Mouse (Mus musculus): ENCODE data around the gene Pias4. TPM values are rescaled to one million over a fixed set of nuclear protein-coding genes. Genes with fewer than 3 reads are reported as not detected.

The Pias4 gene
- polyA plus RNA-seq, 1 experiment: 36.8 TPM

GRCm38 (mm10) chr10:81168087-81168431 is 336 bp upstream of the Pias4 start:
- TF ChIP-seq CTCF (IDR thresholded peaks at IDR 0.05; ENCODE audit: low read depth, low read length): no peak
- no peak for TF ChIP-seq POLR2A (IDR thresholded peaks at IDR 0.05; ENCODE audit: insufficient read depth, low read length)
- TF ChIP-seq EP300 (IDR thresholded peaks at IDR 0.05; ENCODE audit: insufficient read depth, low read depth, low read length): no peak
- H3K27me3 ChIP-seq (ENCODE audit: control insufficient read depth, insufficient read depth, low read length, poor library complexity, severe bottlenecking): no peaks in the 10 kb centered on the region
- H3K36me3 ChIP-seq (ENCODE audit: control insufficient read depth, insufficient read depth, low read length, poor library complexity, severe bottlenecking): peaks cover 7% of the 10 kb centered on the region; the same call in 1 of the 2 replicates
- H3K9me3 ChIP-seq (replicated peaks; ENCODE audit: control insufficient read depth, insufficient read depth, low read length, poor library complexity, severe bottlenecking): no peaks in the 10 kb centered on the region
- peak overlapping the region; percentile 89 for H3K27ac ChIP-seq (ENCODE audit: insufficient read depth, low read length)
- peak overlapping the region; percentile 79 for H3K9ac ChIP-seq (ENCODE audit: low read depth, poor library complexity, severe bottlenecking)
- H3K4me1 ChIP-seq (ENCODE audit: control insufficient read depth, insufficient read depth, low read length): no peaks in the 10 kb centered on the region
- peak overlapping the region; percentile 82 for H3K4me3 ChIP-seq (ENCODE audit: low read depth, low read length)

- Histone ChIP-seq H3K9me3 (replicated peaks; ENCODE audit: control insufficient read depth, insufficient read depth, low read length, poor library complexity, severe bottlenecking) (no peaks in the 10 kb centered on the region), H3K36me3 (ENCODE audit: control insufficient read depth, insufficient read depth, low read length, poor library complexity, severe bottlenecking) (peaks cover 7% of the 10 kb centered on the region; the same call in 1 of the 2 replicates), H3K27ac (ENCODE audit: insufficient read depth, low read length) (no peak overlapping the region), H3K4me3 (ENCODE audit: low read depth, low read length) (no peak overlapping the region), H3K9ac (ENCODE audit: low read depth, poor library complexity, severe bottlenecking) (no peak overlapping the region), H3K4me1 (ENCODE audit: control insufficient read depth, insufficient read depth, low read length) (no peaks in the 10 kb centered on the region), H3K27me3 (ENCODE audit: control insufficient read depth, insufficient read depth, low read length, poor library complexity, severe bottlenecking) (no peaks in the 10 kb centered on the region)
- no peak for TF ChIP-seq POLR2A (IDR thresholded peaks at IDR 0.05; ENCODE audit: insufficient read depth, low read length)
- TF ChIP-seq CTCF (IDR thresholded peaks at IDR 0.05; ENCODE audit: low read depth, low read length): no peak
- no peak for TF ChIP-seq EP300 (IDR thresholded peaks at IDR 0.05; ENCODE audit: insufficient read depth, low read depth, low read length)
These were observed 2.6 kb downstream of the Pias4 start for GRCm38 (mm10) chr10:81165118-81165517.

GRCm38 (mm10) chr10:81162318-81162652 is 5.4 kb downstream of the Pias4 start:
- no peak for TF ChIP-seq EP300 (IDR thresholded peaks at IDR 0.05; ENCODE audit: insufficient read depth, low read depth, low read length)
- TF ChIP-seq CTCF (IDR thresholded peaks at IDR 0.05; ENCODE audit: low read depth, low read length): no peak
- TF ChIP-seq POLR2A (IDR thresholded peaks at IDR 0.05; ENCODE audit: insufficient read depth, low read length): no peak
- no peaks in the 10 kb centered on the region for H3K4me1 ChIP-seq (ENCODE audit: control insufficient read depth, insufficient read depth, low read length)
- H3K27me3 ChIP-seq (ENCODE audit: control insufficient read depth, insufficient read depth, low read length, poor library complexity, severe bottlenecking): no peaks in the 10 kb centered on the region
- peaks cover 16% of the 10 kb centered on the region for H3K36me3 ChIP-seq (ENCODE audit: control insufficient read depth, insufficient read depth, low read length, poor library complexity, severe bottlenecking)
- no peak overlapping the region for H3K27ac ChIP-seq (ENCODE audit: insufficient read depth, low read length)
- H3K9me3 ChIP-seq (replicated peaks; ENCODE audit: control insufficient read depth, insufficient read depth, low read length, poor library complexity, severe bottlenecking): no peaks in the 10 kb centered on the region
- no peak overlapping the region for H3K4me3 ChIP-seq (ENCODE audit: low read depth, low read length)
- H3K9ac ChIP-seq (ENCODE audit: low read depth, poor library complexity, severe bottlenecking): no peak overlapping the region

DNA sequence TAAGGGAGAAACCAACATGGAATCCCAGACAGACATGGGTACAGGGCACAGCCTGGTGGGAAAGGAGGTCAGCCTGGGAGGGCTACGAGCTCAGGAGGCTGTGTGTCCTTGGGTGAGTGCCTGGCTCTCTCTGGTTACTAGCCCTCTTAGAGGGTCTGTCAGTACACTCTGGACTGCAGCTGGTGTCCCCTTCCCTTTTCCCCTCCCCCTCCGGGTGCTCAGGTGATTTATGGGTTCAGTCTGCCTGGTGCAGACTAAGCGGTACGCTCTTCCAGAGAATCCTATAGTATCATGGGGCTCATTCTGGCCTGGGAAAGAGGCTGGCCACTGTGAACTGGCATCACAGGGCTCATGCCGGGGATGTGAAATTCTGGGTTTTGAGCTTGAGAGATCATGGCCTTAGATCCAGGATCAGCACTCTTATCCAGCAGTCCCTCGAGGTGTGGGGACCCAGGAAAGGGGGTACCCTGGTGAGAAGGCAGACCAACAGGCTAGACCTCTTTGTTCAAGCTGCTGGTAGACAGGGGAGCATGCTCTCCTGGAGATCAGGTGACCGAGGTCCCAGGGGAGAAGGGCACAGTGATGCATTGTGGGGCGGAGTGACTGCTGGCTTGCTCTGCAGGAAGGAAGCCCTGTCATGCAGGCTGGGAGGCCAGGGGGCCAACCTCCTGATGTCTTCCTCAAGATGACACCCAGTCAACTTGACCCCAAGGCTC is 6.0 kb downstream of the Pias4 start:
- Histone ChIP-seq H3K4me3 (ENCODE audit: low read depth, low read length) (no peak overlapping the region), H3K4me1 (ENCODE audit: control insufficient read depth, insufficient read depth, low read length) (no peaks in the 10 kb centered on the region), H3K9ac (ENCODE audit: low read depth, poor library complexity, severe bottlenecking) (no peak overlapping the region), H3K9me3 (replicated peaks; ENCODE audit: control insufficient read depth, insufficient read depth, low read length, poor library complexity, severe bottlenecking) (no peaks in the 10 kb centered on the region), H3K36me3 (ENCODE audit: control insufficient read depth, insufficient read depth, low read length, poor library complexity, severe bottlenecking) (peaks cover 18% of the 10 kb centered on the region), H3K27me3 (ENCODE audit: control insufficient read depth, insufficient read depth, low read length, poor library complexity, severe bottlenecking) (no peaks in the 10 kb centered on the region), H3K27ac (ENCODE audit: insufficient read depth, low read length) (no peak overlapping the region)
- TF ChIP-seq EP300 (IDR thresholded peaks at IDR 0.05; ENCODE audit: insufficient read depth, low read depth, low read length) (no peak), CTCF (IDR thresholded peaks at IDR 0.05; ENCODE audit: low read depth, low read length) (no peak), POLR2A (IDR thresholded peaks at IDR 0.05; ENCODE audit: insufficient read depth, low read length) (no peak)

GRCm38 (mm10) chr10:81154736-81155135 is 13.0 kb downstream of the Pias4 start:
- no peaks in the 10 kb centered on the region for H3K27me3 ChIP-seq (ENCODE audit: control insufficient read depth, insufficient read depth, low read length, poor library complexity, severe bottlenecking)
- no peaks in the 10 kb centered on the region for H3K4me1 ChIP-seq (ENCODE audit: control insufficient read depth, insufficient read depth, low read length)
- H3K9me3 ChIP-seq (replicated peaks; ENCODE audit: control insufficient read depth, insufficient read depth, low read length, poor library complexity, severe bottlenecking): no peaks in the 10 kb centered on the region
- peaks cover 14% of the 10 kb centered on the region; the same call in 1 of the 2 replicates for H3K36me3 ChIP-seq (ENCODE audit: control insufficient read depth, insufficient read depth, low read length, poor library complexity, severe bottlenecking)
- H3K27ac ChIP-seq (ENCODE audit: insufficient read depth, low read length): no peak overlapping the region
- TF ChIP-seq CTCF (IDR thresholded peaks at IDR 0.05; ENCODE audit: low read depth, low read length): no peak
- TF ChIP-seq POLR2A (IDR thresholded peaks at IDR 0.05; ENCODE audit: insufficient read depth, low read length): no peak
- no peak for TF ChIP-seq EP300 (IDR thresholded peaks at IDR 0.05; ENCODE audit: insufficient read depth, low read depth, low read length)
- H3K9ac ChIP-seq (ENCODE audit: low read depth, poor library complexity, severe bottlenecking): no peak overlapping the region
- H3K4me3 ChIP-seq (ENCODE audit: low read depth, low read length): no peak overlapping the region

DNA sequence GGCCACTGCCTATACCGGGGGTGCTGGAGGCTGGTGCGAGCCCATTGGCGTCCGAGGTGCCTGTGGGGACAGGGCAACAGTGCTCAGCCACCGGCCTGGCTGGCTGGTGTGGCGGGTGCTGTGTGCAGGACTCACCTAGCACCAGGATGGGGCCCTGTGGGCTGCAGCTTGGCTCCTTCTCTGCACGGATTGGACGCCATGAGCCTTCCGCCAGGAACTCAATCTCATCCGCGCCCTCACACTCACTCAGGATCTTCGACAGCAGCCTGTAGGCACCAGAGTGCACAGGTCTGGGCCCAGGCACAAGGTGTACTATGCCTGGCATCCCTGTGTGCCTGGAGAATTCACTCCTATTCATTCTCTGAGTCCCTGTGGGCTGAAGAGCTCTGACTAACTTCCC is 13.4 kb downstream of the Pias4 start:
- 0 out of 2 replicates have a peak overlapping the region, but pooled peaks have one; percentile 4 for H3K9ac ChIP-seq (ENCODE audit: low read depth, poor library complexity, severe bottlenecking)
- no peaks in the 10 kb centered on the region for H3K9me3 ChIP-seq (replicated peaks; ENCODE audit: control insufficient read depth, insufficient read depth, low read length, poor library complexity, severe bottlenecking)
- H3K27me3 ChIP-seq (ENCODE audit: control insufficient read depth, insufficient read depth, low read length, poor library complexity, severe bottlenecking): no peaks in the 10 kb centered on the region
- no peaks in the 10 kb centered on the region for H3K4me1 ChIP-seq (ENCODE audit: control insufficient read depth, insufficient read depth, low read length)
- no peak overlapping the region for H3K27ac ChIP-seq (ENCODE audit: insufficient read depth, low read length)
- TF ChIP-seq CTCF (IDR thresholded peaks at IDR 0.05; ENCODE audit: low read depth, low read length) (no peak), EP300 (IDR thresholded peaks at IDR 0.05; ENCODE audit: insufficient read depth, low read depth, low read length) (no peak), POLR2A (IDR thresholded peaks at IDR 0.05; ENCODE audit: insufficient read depth, low read length) (no peak)
- H3K4me3 ChIP-seq (ENCODE audit: low read depth, low read length): no peak overlapping the region
- H3K36me3 ChIP-seq (ENCODE audit: control insufficient read depth, insufficient read depth, low read length, poor library complexity, severe bottlenecking): peaks cover 14% of the 10 kb centered on the region; the same call in 1 of the 2 replicates
